Mouse (Mus musculus) midbrain, embryonic 14.5 days (tissue): Measurements from ENCODE around the gene Actl7a. TPM values are rescaled to one million over a fixed set of nuclear protein-coding genes. Genes with fewer than 3 reads are reported as not detected.

Source experiments
- ATAC-seq: fragments of 200-750 bp; cut with Nextera tagmentation; 2 replicates; pipeline ENCODE4 v1.8.0; 2017; ENCODE audit warnings: moderate number of reproducible peaks, moderate library complexity; ENCODE audit not compliant: low FRiP score, low TSS enrichment
- DNase-seq: peaks from one replicate; pipeline ENCODE4 v3.0.0-alpha.2; 2015
- H3K27ac ChIP-seq: fragments of 300-500 bp; sonication (generic); replicated peaks from 2 replicates; pipeline ENCODE4 v1.5.1; 2014; ENCODE audit warnings: mild to moderate bottlenecking, low read depth, low read length, moderate library complexity
- H3K27me3 ChIP-seq: fragments of 300-500 bp; sonication (generic); 2 replicates; pipeline ENCODE4 v1.6.1; 2014; ENCODE audit warnings: low read length, control low read depth, mixed read lengths; ENCODE audit not compliant: control insufficient read depth, insufficient read depth
- H3K36me3 ChIP-seq: fragments of 300-500 bp; sonication (generic); 2 replicates; pipeline ENCODE4 v1.6.1; 2014; ENCODE audit warnings: low read length, control low read depth; ENCODE audit not compliant: control insufficient read depth, insufficient read depth
- H3K4me1 ChIP-seq: fragments of 300-500 bp; sonication (generic); 2 replicates; pipeline ENCODE4 v1.6.1; 2014; ENCODE audit warnings: mild to moderate bottlenecking, antibody characterized with exemption, low read length, control low read depth; ENCODE audit not compliant: control insufficient read depth, insufficient read depth
- H3K4me2 ChIP-seq: fragments of 300-500 bp; sonication (generic); 2 replicates; pipeline ENCODE4 v1.6.1; 2014; ENCODE audit warnings: mild to moderate bottlenecking, low read length, moderate library complexity
- H3K4me3 ChIP-seq: fragments of 300-500 bp; sonication (generic); replicated peaks from 2 replicates; pipeline ENCODE4 v1.5.1; 2014; ENCODE audit warnings: low read depth, low read length
- H3K9ac ChIP-seq: fragments of 300-500 bp; sonication (generic); replicated peaks from 2 replicates; pipeline ENCODE4 v1.6.1; 2014; ENCODE audit warnings: mild to moderate bottlenecking, low read length, moderate library complexity
- H3K9me3 ChIP-seq: fragments of 300-500 bp; sonication (generic); 2 replicates; pipeline ENCODE4 v1.6.1; 2016; ENCODE audit warnings: low read length, control low read depth, mixed read lengths; ENCODE audit not compliant: control insufficient read depth
- WGBS: fragments of 180-500 bp; shearing (Covaris S2); extraction: QIAGEN DNeasy Blood & Tissue Kit; methylation state at CpG from one replicate; pipeline ENCODE4 v1.1.7; 2014; 5-methylcytosine and 5-hydroxymethylcytosine counted together
- polyA plus RNA-seq: library from polyadenylated mRNA; unstranded; fragments of >200 nt; fragmentation: Nextera tagmentation; extraction: Ambion mirVana; gene quantifications from 2 replicates; pipeline ENCODE4 v1.2.1, GENCODE M21; 2014

Gene Actl7a
- polyA plus RNA-seq, 1 experiment from 2014 or later: not detected

- Histone ChIP-seq H3K9ac (no peak overlapping the region), H3K27me3 (no peaks in the 10 kb centered on the region), H3K36me3 (peaks cover 26% of the 10 kb centered on the region), H3K4me3 (no peak overlapping the region), H3K9me3 (no peaks in the 10 kb centered on the region), H3K4me1 (no peaks in the 10 kb centered on the region), H3K27ac (no peak overlapping the region), H3K4me2 (no peak overlapping the region)
- WGBS: 88% methylated on average over 4 of the region's 4 CpGs
- DNase-seq (no peak), ATAC-seq (no peak)
Observed at GRCm38 (mm10) chr4:56742698-56743097, 515 bp upstream of the Actl7a start.

- no peak overlapping the region for H3K27ac ChIP-seq
- H3K36me3 ChIP-seq: peaks cover 43% of the 10 kb centered on the region
- no peak overlapping the region for H3K9ac ChIP-seq
- no peak overlapping the region for H3K4me3 ChIP-seq
- WGBS: 98% methylated on average over 2 of the region's 2 CpGs
- ATAC-seq (no peak), DNase-seq (no peak)
- no peaks in the 10 kb centered on the region for H3K9me3 ChIP-seq
- no peaks in the 10 kb centered on the region for H3K4me1 ChIP-seq
- no peaks in the 10 kb centered on the region for H3K27me3 ChIP-seq
- H3K4me2 ChIP-seq: no peak overlapping the region
Observed at GRCm38 (mm10) chr4:56746345-56746744, 3.1 kb downstream of the Actl7a start.

GRCm38 (mm10) chr4:56747456-56747855 is 4.2 kb downstream of the Actl7a start:
- Histone ChIP-seq H3K36me3 (peaks cover 52% of the 10 kb centered on the region), H3K4me3 (no peak overlapping the region), H3K27ac (no peak overlapping the region), H3K27me3 (no peaks in the 10 kb centered on the region), H3K9me3 (no peaks in the 10 kb centered on the region), H3K4me2 (no peak overlapping the region), H3K4me1 (no peaks in the 10 kb centered on the region), H3K9ac (no peak overlapping the region)
- whole genome bisulfite sequencing: 98% methylated on average over 9 of the region's 9 CpGs
- DNase-seq (no peak), ATAC-seq (no peak)

DNA sequence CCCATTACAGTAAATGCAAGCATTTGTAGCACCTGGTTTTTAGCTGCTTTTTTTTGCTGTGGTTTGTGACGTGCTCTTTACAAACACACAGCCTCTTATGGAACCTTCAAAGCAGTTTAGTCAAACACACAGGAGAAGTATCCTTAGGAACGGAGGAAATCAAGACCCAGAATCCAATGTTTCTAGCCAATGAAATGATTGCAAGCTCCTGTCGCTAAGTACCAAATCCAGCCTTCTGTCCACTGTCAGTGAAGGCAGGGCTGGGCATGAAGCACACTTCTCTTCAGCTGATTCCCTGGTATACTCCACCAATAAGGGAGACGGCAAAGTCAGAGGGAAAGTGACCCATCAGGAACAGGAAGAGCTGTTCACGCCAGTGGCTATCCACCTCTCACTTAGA is 12.8 kb downstream of the Actl7a start:
- Histone ChIP-seq H3K27ac (no peak overlapping the region), H3K4me3 (no peak overlapping the region), H3K27me3 (no peaks in the 10 kb centered on the region), H3K9ac (no peak overlapping the region), H3K4me1 (no peaks in the 10 kb centered on the region), H3K36me3 (peaks cover 94% of the 10 kb centered on the region), H3K9me3 (no peaks in the 10 kb centered on the region), H3K4me2 (no peak overlapping the region)
- WGBS: 95% methylated on average over 5 of the region's 5 CpGs
- ATAC-seq (no peak), DNase-seq (no peak)

GRCm38 (mm10) chr4:56756966-56757600 is 13.9 kb downstream of the Actl7a start:
- ATAC-seq (no peak), DNase-seq (no peak)
- H3K27ac ChIP-seq: no peak overlapping the region
- H3K9ac ChIP-seq: no peak overlapping the region
- H3K4me1 ChIP-seq: no peaks in the 10 kb centered on the region
- H3K27me3 ChIP-seq: no peaks in the 10 kb centered on the region
- H3K9me3 ChIP-seq: no peaks in the 10 kb centered on the region
- peaks cover 94% of the 10 kb centered on the region for H3K36me3 ChIP-seq
- no peak overlapping the region for H3K4me2 ChIP-seq
- WGBS: 93% methylated on average over 10 of the region's 10 CpGs
- no peak overlapping the region for H3K4me3 ChIP-seq

DNA sequence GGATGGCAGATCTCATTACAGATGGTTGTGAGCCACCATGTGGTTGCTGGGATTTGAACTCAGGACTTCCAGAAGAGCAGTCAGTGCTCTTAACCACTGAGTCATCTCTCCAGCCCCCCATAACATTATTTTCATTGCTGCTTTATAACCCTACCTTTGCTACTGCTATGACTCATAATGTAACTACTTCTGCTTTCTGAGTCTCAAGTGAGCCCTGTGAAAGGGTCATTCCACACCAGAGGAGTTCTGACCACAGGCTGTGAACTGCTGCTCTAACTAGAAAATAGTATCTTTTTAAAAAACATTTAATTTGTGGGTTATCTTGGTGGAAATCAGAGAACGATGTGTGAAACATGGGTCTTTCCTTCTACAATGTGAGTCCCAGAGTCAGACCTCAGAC is 14.5 kb downstream of the Actl7a start:
- no peak for DNase-seq
- H3K9me3 ChIP-seq: no peaks in the 10 kb centered on the region
- no peak overlapping the region for H3K27ac ChIP-seq
- no peaks in the 10 kb centered on the region for H3K4me1 ChIP-seq
- H3K9ac ChIP-seq: no peak overlapping the region
- H3K27me3 ChIP-seq: no peaks in the 10 kb centered on the region
- peaks cover 98% of the 10 kb centered on the region for H3K36me3 ChIP-seq
- no peak for ATAC-seq
- H3K4me3 ChIP-seq: no peak overlapping the region
- H3K4me2 ChIP-seq: no peak overlapping the region
- 100% methylated on average over 1 of the region's 1 CpGs for WGBS

DNA sequence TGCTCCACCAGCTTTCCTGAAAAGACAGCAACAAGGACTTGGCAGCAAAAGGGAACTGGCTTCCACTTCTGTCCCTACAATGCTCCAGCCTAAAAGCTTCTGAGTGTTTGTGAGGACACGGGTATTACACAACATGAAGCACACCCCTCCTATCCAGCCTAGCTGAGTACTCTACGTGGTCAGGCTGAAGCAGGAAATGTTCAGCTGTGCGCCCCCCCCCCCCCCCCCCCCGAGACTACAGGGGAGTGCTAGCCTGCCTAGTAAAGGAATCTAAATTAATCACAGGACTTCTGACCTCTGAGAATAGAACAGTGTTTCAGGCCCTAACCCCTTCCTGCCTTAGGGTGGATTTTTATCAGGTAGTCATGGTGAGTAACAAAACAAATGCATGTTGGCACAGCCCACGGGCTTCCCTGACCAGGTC is 24.7 kb downstream of the Actl7a start:
- Histone ChIP-seq H3K36me3 (peaks cover 96% of the 10 kb centered on the region), H3K4me3 (no peak overlapping the region), H3K4me2 (no peak overlapping the region), H3K4me1 (no peaks in the 10 kb centered on the region), H3K9me3 (no peaks in the 10 kb centered on the region), H3K27me3 (no peaks in the 10 kb centered on the region), H3K27ac (no peak overlapping the region), H3K9ac (no peak overlapping the region)
- no peak for DNase-seq
- 87% methylated on average over 5 of the region's 5 CpGs for WGBS
- ATAC-seq: no peak

DNA sequence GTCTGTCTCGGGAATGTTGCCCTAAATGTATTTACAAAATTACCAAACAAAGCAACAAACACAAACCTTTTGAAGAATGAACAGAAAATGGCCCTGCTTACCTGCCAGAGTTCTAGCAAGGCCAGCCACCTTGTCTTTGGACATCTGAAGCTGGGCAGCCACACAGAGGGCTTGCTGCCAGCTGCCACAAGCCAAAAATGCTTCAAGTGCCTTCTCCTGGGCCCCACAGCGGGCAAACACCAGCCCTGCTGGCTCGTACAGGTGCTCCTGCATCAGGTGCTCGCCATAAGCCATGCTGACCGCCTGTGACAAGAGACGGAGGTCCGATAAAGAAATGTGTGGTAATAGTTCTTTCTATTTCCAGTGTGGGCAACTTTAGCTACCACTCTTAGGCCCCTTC is 25.7 kb downstream of the Actl7a start:
- ATAC-seq: no peak
- H3K27me3 ChIP-seq: no peaks in the 10 kb centered on the region

GRCm38 (mm10) chr4:56771065-56771464 is 27.9 kb downstream of the Actl7a start:
- 76% methylated on average over 1 of the region's 1 CpGs for WGBS
- H3K9me3 ChIP-seq: no peaks in the 10 kb centered on the region
- H3K27me3 ChIP-seq: no peaks in the 10 kb centered on the region
- no peak overlapping the region for H3K4me2 ChIP-seq
- peaks cover 92% of the 10 kb centered on the region for H3K36me3 ChIP-seq
- DNase-seq (no peak), ATAC-seq (no peak)
- H3K9ac ChIP-seq: no peak overlapping the region
- no peaks in the 10 kb centered on the region for H3K4me1 ChIP-seq
- H3K4me3 ChIP-seq: no peak overlapping the region
- no peak overlapping the region for H3K27ac ChIP-seq

More for the DNA sequence above, 25.7 kb downstream of the Actl7a start:
- no peak overlapping the region for H3K27ac ChIP-seq
- H3K9ac ChIP-seq: no peak overlapping the region
- H3K4me3 ChIP-seq: no peak overlapping the region
- WGBS: 96% methylated on average over 7 of the region's 7 CpGs
- no peaks in the 10 kb centered on the region for H3K4me1 ChIP-seq
- DNase-seq: no peak
- H3K36me3 ChIP-seq: peaks cover 96% of the 10 kb centered on the region
- no peak overlapping the region for H3K4me2 ChIP-seq
- H3K9me3 ChIP-seq: no peaks in the 10 kb centered on the region
